16 mouse cellular contexts compared by ENCODE assay signal in genomic region chr2:22029022-22029803, GRCm38 (mm10).
DNase-seq lines count a peak whose midpoint lies in the region; ATAC-seq and TF ChIP-seq lines count a peak whose summit lies in the region.
"Had no signal": no experiment of that assay in that cellular context is flagged by ENCODE, and none has a peak within 500 bp of the region (broad histone marks: within the 10 kb centered on the region; RNA-seq: fewer than 3 reads in every experiment).

No protein-coding gene starts in this region.

- 16% methylated on average over 8 of the region's 8 CpGs for WGBS in forebrain, embryonic 12.5 days
- 16% methylated on average over 8 of the region's 8 CpGs for WGBS in hindbrain, embryonic 15.5 days
- WGBS in midbrain, postnatal 0 days = 30% methylated on average over 8 of the region's 8 CpGs

- H3K36me3 ChIP-seq in forebrain, embryonic 12.5 days (replicated peaks) = no peaks in the 10 kb centered on the region
- no peaks in the 10 kb centered on the region for H3K36me3 ChIP-seq in hindbrain, embryonic 15.5 days
- no peaks in the 10 kb centered on the region for H3K36me3 ChIP-seq in midbrain, postnatal 0 days (ENCODE audit: insufficient read depth, low read length)
- H3K36me3 ChIP-seq: heart, embryonic 13.5 days; liver, embryonic 15.5 days had no signal

- no peak for TF ChIP-seq CTCF in midbrain, postnatal 0 days (IDR thresholded peaks at IDR 0.05)

- intact Hi-C loops in left cerebral cortex, postnatal 4 days (cut with DNase I) = no loop called here
- intact Hi-C loops in left cerebral cortex, postnatal 10 days (cut with DNase I) = no loop called here
- intact Hi-C loops in gastrocnemius, postnatal 36 days (cut with DNase I) = no loop called here

- no peaks in the 10 kb centered on the region for H3K9me3 ChIP-seq in forebrain, embryonic 12.5 days
- no peaks in the 10 kb centered on the region for H3K9me3 ChIP-seq in hindbrain, embryonic 15.5 days
- H3K9me3 ChIP-seq in midbrain, postnatal 0 days (ENCODE audit: low read length) = no peaks in the 10 kb centered on the region
- H3K9me3 ChIP-seq: heart, embryonic 13.5 days; liver, embryonic 15.5 days had no signal

- peaks cover 10% of the 10 kb centered on the region for H3K4me1 ChIP-seq in forebrain, embryonic 12.5 days
- H3K4me1 ChIP-seq in hindbrain, embryonic 15.5 days (replicated peaks) = peaks cover 4% of the 10 kb centered on the region
- H3K4me1 ChIP-seq in midbrain, postnatal 0 days (ENCODE audit: insufficient read depth, low read length) = no peaks in the 10 kb centered on the region
- H3K4me1 ChIP-seq: heart, embryonic 13.5 days; liver, embryonic 15.5 days had no signal

- no peaks in the 10 kb centered on the region for H3K27me3 ChIP-seq in forebrain, embryonic 12.5 days
- H3K27me3 ChIP-seq in hindbrain, embryonic 15.5 days = no peaks in the 10 kb centered on the region
- H3K27me3 ChIP-seq in midbrain, postnatal 0 days (ENCODE audit: insufficient read depth, low read length) = no peaks in the 10 kb centered on the region
- H3K27me3 ChIP-seq: heart, embryonic 13.5 days; liver, embryonic 15.5 days had no signal

- H3K9ac ChIP-seq in forebrain, embryonic 12.5 days = no peak overlapping the region
- no peak overlapping the region for H3K9ac ChIP-seq in hindbrain, embryonic 15.5 days
- no peak overlapping the region for H3K9ac ChIP-seq in midbrain, postnatal 0 days (replicated peaks; ENCODE audit: low read length, poor library complexity, severe bottlenecking)
- H3K9ac ChIP-seq: heart, embryonic 13.5 days; liver, embryonic 15.5 days had no signal

- ATAC-seq in forebrain, embryonic 12.5 days (ENCODE audit: low FRiP score) = peak; percentile 89
- ATAC-seq in hindbrain, embryonic 15.5 days (ENCODE audit: low FRiP score, low read depth) = peak; percentile 89
- peak; percentile 28 for ATAC-seq in midbrain, postnatal 0 days (ENCODE audit: low FRiP score)
- ATAC-seq: CD4-positive, CD25-positive, alpha-beta regulatory T cell, adult 4 months had no signal

- H3K27ac ChIP-seq in forebrain, embryonic 12.5 days = peak overlapping the region; percentile 84
- H3K27ac ChIP-seq in hindbrain, embryonic 15.5 days (replicated peaks) = peak overlapping the region; percentile 66
- peak overlapping the region; percentile 49 for H3K27ac ChIP-seq in midbrain, postnatal 0 days (ENCODE audit: low read depth, low read length)
- H3K27ac ChIP-seq: gastrocnemius, adult 2 months; heart, embryonic 13.5 days; liver, embryonic 15.5 days; macrophage had no signal

- no peak overlapping the region for H3K4me2 ChIP-seq in forebrain, embryonic 12.5 days
- H3K4me2 ChIP-seq in hindbrain, embryonic 15.5 days = no peak overlapping the region
- no peak overlapping the region for H3K4me2 ChIP-seq in midbrain, postnatal 0 days (ENCODE audit: low read depth, low read length, poor library complexity, severe bottlenecking)
- H3K4me2 ChIP-seq: heart, embryonic 13.5 days; liver, embryonic 15.5 days had no signal

- H3K4me3 ChIP-seq in forebrain, embryonic 12.5 days (replicated peaks) = no peak overlapping the region
- no peak overlapping the region for H3K4me3 ChIP-seq in hindbrain, embryonic 15.5 days
- no peak overlapping the region for H3K4me3 ChIP-seq in midbrain, postnatal 0 days (ENCODE audit: low read depth, low read length)
- H3K4me3 ChIP-seq: gastrocnemius, adult 2 months; heart, embryonic 13.5 days; liver, embryonic 15.5 days had no signal

- peak; percentile 83 for DNase-seq in Muller cell, postnatal 12 days (ENCODE audit: inconsistent ontology term)
- peak; percentile 74 for DNase-seq in midbrain, postnatal 0 days (ENCODE audit: low spot score)
- no peak for DNase-seq in heart, adult 18-20 months
- no peak for DNase-seq in left cerebral cortex, postnatal 4 days
- DNase-seq in left cerebral cortex, postnatal 10 days (ENCODE audit: extremely low spot score in 1 of 2, low spot score in 2 of 2) = no peak
- DNase-seq in gastrocnemius, postnatal 36 days = no peak
- DNase-seq: cerebellum, adult 9-11 months; gastrocnemius, adult 2 months; layer of hippocampus, adult 9-11 months; right cerebral cortex, postnatal 25 days had no signal

Comparison
In these comparisons a context has a peak if more than half of its experiments do, and no peak if none do; other contexts are left out.
1. DNase-seq: peak in Muller cell, postnatal 12 days (single experiment) and midbrain, postnatal 0 days (single experiment); none in heart, adult 18-20 months (0 of 2), left cerebral cortex, postnatal 4 days (single experiment), left cerebral cortex, postnatal 10 days (0 of 2) and gastrocnemius, postnatal 36 days (0 of 2).
2. ATAC-seq: peak in every context shown above with its lines; median percentile 89 in forebrain, embryonic 12.5 days; 89 in hindbrain, embryonic 15.5 days; 28 in midbrain, postnatal 0 days.
3. Peak in every context shown above with its lines, with median percentiles within 50 percentile points of each other: H3K27ac ChIP-seq.